Mouse (Mus musculus) stomach, embryonic 15.5 days (tissue): ENCODE measurements around the gene Mterf1a. TPM values are rescaled to one million over a fixed set of nuclear protein-coding genes. Genes with fewer than 3 reads are reported as not detected.

Experiments used
- polyA plus RNA-seq: library from polyadenylated mRNA; unstranded; fragments of >200 nt; fragmentation: Nextera tagmentation; extraction: Ambion mirVana; gene quantifications from 2 replicates; pipeline ENCODE4 v1.2.1, GENCODE M21; 2015

The Mterf1a gene
- polyA plus RNA-seq, 1 experiment from 2014 or later: 8.6 TPM

Other genes with a start within 250 kb of the Mterf1a start
- gene Tmbim7, start 242.8 kb downstream of the Mterf1a start, polyA plus RNA-seq: not detected in 2 replicates
- 56.0 and 59.3 TPM in 2 replicates for gene Gatad1, start 236.7 kb downstream of the Mterf1a start, polyA plus RNA-seq
- 9.1 and 10.6 TPM in 2 replicates for gene Ankib1, start 91.0 kb downstream of the Mterf1a start, polyA plus RNA-seq
- gene Krit1, start 90.7 kb downstream of the Mterf1a start, polyA plus RNA-seq: 37.5 and 39.3 TPM in 2 replicates
- 0.08 TPM in 1 of 2 replicates, not detected in the other for gene Lrrd1, start 48.8 kb downstream of the Mterf1a start, polyA plus RNA-seq
- gene Akap9, start 34.1 kb upstream of the Mterf1a start, polyA plus RNA-seq: 134 and 154 TPM in 2 replicates
- gene Cyp51, start 210.8 kb upstream of the Mterf1a start, polyA plus RNA-seq: 77.3 and 80.8 TPM in 2 replicates